Mouse (Mus musculus) T-cell, adult 2 months (primary cell): ENCODE measurements around the gene Numb.

ENCODE experiments used
- DNase-seq: peaks from one replicate; pipeline ENCODE4 v3.0.0; 2022; ENCODE audit warnings: low spot score

The Numb gene

GRCm38 (mm10) chr12:83852512-83853213, 69.1 kb downstream of the Numb start:
- no peak for DNase-seq

GRCm38 (mm10) chr12:83850334-83850733, 71.4 kb downstream of the Numb start:
- DNase-seq = no peak

GRCm38 (mm10) chr12:83848595-83849231, 73.0 kb downstream of the Numb start:
- no peak for DNase-seq

- DNase-seq = no peak
Observed at GRCm38 (mm10) chr12:83847877-83848276, 73.9 kb downstream of the Numb start.

- no peak for DNase-seq
Observed at GRCm38 (mm10) chr12:83842678-83843440, 78.9 kb downstream of the Numb start.

GRCm38 (mm10) chr12:83841409-83842190, 80.1 kb downstream of the Numb start:
- no peak for DNase-seq

- DNase-seq = no peak
Observed at GRCm38 (mm10) chr12:83833979-83834378, 87.8 kb downstream of the Numb start.

- no peak for DNase-seq
Observed at GRCm38 (mm10) chr12:83830424-83830823, 91.3 kb downstream of the Numb start.

- no peak for DNase-seq
Observed at GRCm38 (mm10) chr12:83816616-83817015, 105.1 kb downstream of the Numb start.

GRCm38 (mm10) chr12:83811901-83812300, 109.8 kb downstream of the Numb start:
- no peak for DNase-seq

GRCm38 (mm10) chr12:83803641-83804040, 118.1 kb downstream of the Numb start:
- no peak for DNase-seq

GRCm38 (mm10) chr12:83800943-83801342, 120.8 kb downstream of the Numb start:
- no peak for DNase-seq

- no peak for DNase-seq
Observed at GRCm38 (mm10) chr12:83798313-83798712, 123.4 kb downstream of the Numb start.

GRCm38 (mm10) chr12:83795586-83795985, 126.1 kb downstream of the Numb start:
- no peak for DNase-seq

GRCm38 (mm10) chr12:83795051-83795450, 126.7 kb downstream of the Numb start:
- no peak for DNase-seq

- DNase-seq = no peak
Observed at GRCm38 (mm10) chr12:83792706-83793410, 128.9 kb downstream of the Numb start.

GRCm38 (mm10) chr12:83791737-83792136, 130.0 kb downstream of the Numb start:
- DNase-seq = no peak

- no peak for DNase-seq
Observed at GRCm38 (mm10) chr12:83790749-83791148, 131.0 kb downstream of the Numb start.

- DNase-seq = no peak
Observed at GRCm38 (mm10) chr12:83789781-83790140, 132.0 kb downstream of the Numb start.

- DNase-seq = no peak
Observed at GRCm38 (mm10) chr12:83789051-83789780, 132.5 kb downstream of the Numb start.

GRCm38 (mm10) chr12:83785305-83785704, 136.4 kb downstream of the Numb start:
- DNase-seq = no peak
